Mouse (Mus musculus) heart, postnatal 10 days (tissue): ENCODE results near the gene Aff3. TPM values are rescaled to one million over a fixed set of nuclear protein-coding genes. Genes with fewer than 3 reads are reported as not detected.

Experiments used
- DNase-seq, 2 experiments: peaks; one replicate each; pipeline ENCODE4 v3.0.0; 2021
- intact Hi-C: fragments of 180-260 bp; cut with DNase I; formaldehyde crosslinking; loops from one replicate; pipeline ENCODE4 v1.15.1; 2025
- total RNA-seq, 2 experiments: library from RNA; stranded (reverse); gene quantifications; 2 replicates each; pipeline ENCODE4 v1.2.3; 2021

The Aff3 gene
- total RNA-seq, 2 experiments from 2014 or later: 5.2 to 6.9 TPM

- peak; percentile 59 to 72 for DNase-seq
- intact Hi-C loops: no loop called here
Observed at GRCm38 (mm10) chr1:38357933-38358796, 306.6 kb downstream of the Aff3 start.

- intact Hi-C loops: no loop called here
- DNase-seq: no peak
Observed at GRCm38 (mm10) chr1:38354585-38354984, 310.2 kb downstream of the Aff3 start.

GRCm38 (mm10) chr1:38347346-38347745, 317.4 kb downstream of the Aff3 start:
- no peak for DNase-seq
- intact Hi-C loops: no loop called here

GRCm38 (mm10) chr1:38334206-38334605, 330.5 kb downstream of the Aff3 start:
- intact Hi-C loops: no loop called here
- DNase-seq: peak; percentile 33 to 58

- intact Hi-C loops: no loop called here
- DNase-seq: no peak
Observed at GRCm38 (mm10) chr1:38332919-38333318, 331.8 kb downstream of the Aff3 start.

- intact Hi-C loops: no loop called here
Observed at GRCm38 (mm10) chr1:38324206-38324605, 340.5 kb downstream of the Aff3 start.

GRCm38 (mm10) chr1:38321861-38322260, 342.9 kb downstream of the Aff3 start:
- intact Hi-C loops: no loop called here
- DNase-seq: peak; percentile 64 to 78

More at GRCm38 (mm10) chr1:38324206-38324605, 340.5 kb downstream of the Aff3 start:
- DNase-seq: no peak

GRCm38 (mm10) chr1:38320971-38321305, 343.8 kb downstream of the Aff3 start:
- intact Hi-C loops: no loop called here
- no peak for DNase-seq

- DNase-seq: no peak
- intact Hi-C loops: no loop called here
Observed at GRCm38 (mm10) chr1:38320126-38320970, 344.4 kb downstream of the Aff3 start.

- DNase-seq: no peak
- intact Hi-C loops: loop anchor here (5.0 kb wide), 2 partner anchors 74 to 449 kb away; no protein-coding TSS in a partner anchor
Observed at GRCm38 (mm10) chr1:38318614-38319013, 346.1 kb downstream of the Aff3 start.

- intact Hi-C loops: loop anchor here (5.0 kb wide), 2 partner anchors 76 to 451 kb away; no protein-coding TSS in a partner anchor
Observed at GRCm38 (mm10) chr1:38315992-38316391, 348.8 kb downstream of the Aff3 start.

GRCm38 (mm10) chr1:38310496-38310895, 354.3 kb downstream of the Aff3 start:
- no peak for DNase-seq
- intact Hi-C loops: no loop called here

More at GRCm38 (mm10) chr1:38315992-38316391, 348.8 kb downstream of the Aff3 start:
- DNase-seq: no peak

GRCm38 (mm10) chr1:38310076-38310475, 354.7 kb downstream of the Aff3 start:
- DNase-seq: no peak
- intact Hi-C loops: no loop called here

- DNase-seq: no peak
- intact Hi-C loops: loop anchor here (5.0 kb wide), 3 partner anchors 107 to 478 kb away; no protein-coding TSS in a partner anchor
Observed at GRCm38 (mm10) chr1:38309341-38309740, 355.4 kb downstream of the Aff3 start.

- intact Hi-C loops: loop anchor here (5.0 kb wide), 3 partner anchors 106 to 479 kb away; no protein-coding TSS in a partner anchor
- DNase-seq: no peak
Observed at GRCm38 (mm10) chr1:38308705-38308996, 356.1 kb downstream of the Aff3 start.

- intact Hi-C loops: loop anchor here (5.0 kb wide), 3 partner anchors 106 to 479 kb away; no protein-coding TSS in a partner anchor
- peak; percentile 88 to 90 for DNase-seq
Observed at GRCm38 (mm10) chr1:38307821-38308704, 356.7 kb downstream of the Aff3 start.

GRCm38 (mm10) chr1:38307234-38307633, 357.5 kb downstream of the Aff3 start:
- intact Hi-C loops: loop anchor here (5.0 kb wide), 3 partner anchors 105 to 480 kb away; no protein-coding TSS in a partner anchor
- no peak for DNase-seq

- DNase-seq: no peak
- intact Hi-C loops: loop anchor here (5.0 kb wide), 3 partner anchors 104 to 481 kb away; no protein-coding TSS in a partner anchor
Observed at GRCm38 (mm10) chr1:38306146-38306545, 358.6 kb downstream of the Aff3 start.

- intact Hi-C loops: no loop called here
- no peak for DNase-seq
Observed at GRCm38 (mm10) chr1:38304376-38304775, 360.4 kb downstream of the Aff3 start.

GRCm38 (mm10) chr1:38298291-38298690, 366.5 kb downstream of the Aff3 start:
- intact Hi-C loops: no loop called here
- DNase-seq: no peak
